Mouse (Mus musculus): ENCODE data around the gene Gprc5b. TPM values are rescaled to one million over a fixed set of nuclear protein-coding genes. Genes with fewer than 3 reads are reported as not detected.
A peak's percentile ranks its signal among the peaks of the same experiment; 100 is the strongest.

The Gprc5b gene
- polyA plus RNA-seq, 1 experiment from 2014 or later, result 7.5 TPM

GRCm38 (mm10) chr7:118942297-118942696 is 52.7 kb downstream of the Gprc5b start:
- Histone ChIP-seq H3K4me1 (0 out of 2 replicates have a peak, but pooled peaks cover 4% of the 10 kb centered on the region), H3K9me3 (replicated peaks) (no peaks in the 10 kb centered on the region), H3K4me2 (no peak overlapping the region), H3K9ac (no peak overlapping the region), H3K27me3 (no peaks in the 10 kb centered on the region), H3K4me3 (replicated peaks) (no peak overlapping the region), H3K27ac (no peak overlapping the region), H3K36me3 (no peaks in the 10 kb centered on the region)
- 79% methylated on average over 3 of the region's 3 CpGs for WGBS
- ATAC-seq (replicated peaks; ENCODE audit: low FRiP score), result no peak

GRCm38 (mm10) chr7:118937469-118938387 is 57.3 kb downstream of the Gprc5b start:
- H3K9me3 ChIP-seq (replicated peaks), result no peaks in the 10 kb centered on the region
- H3K27me3 ChIP-seq, result no peaks in the 10 kb centered on the region

GRCm38 (mm10) chr7:118936844-118937243 is 58.2 kb downstream of the Gprc5b start:
- H3K9ac ChIP-seq, result no peak overlapping the region
- no peaks in the 10 kb centered on the region for H3K27me3 ChIP-seq
- no peaks in the 10 kb centered on the region for H3K36me3 ChIP-seq
- H3K4me1 ChIP-seq, result no peaks in the 10 kb centered on the region
- H3K4me3 ChIP-seq (replicated peaks), result no peak overlapping the region
- H3K27ac ChIP-seq, result no peak overlapping the region
- H3K9me3 ChIP-seq (replicated peaks), result no peaks in the 10 kb centered on the region
- no peak overlapping the region for H3K4me2 ChIP-seq
- 50% methylated on average over 4 of the region's 4 CpGs for WGBS
- ATAC-seq (replicated peaks; ENCODE audit: low FRiP score), result no peak

More at GRCm38 (mm10) chr7:118937469-118938387, 57.3 kb downstream of the Gprc5b start:
- WGBS, result 72% methylated on average over 11 of the region's 11 CpGs
- no peak for ATAC-seq (replicated peaks; ENCODE audit: low FRiP score)
- no peak overlapping the region for H3K9ac ChIP-seq
- no peaks in the 10 kb centered on the region for H3K36me3 ChIP-seq
- H3K4me2 ChIP-seq, result no peak overlapping the region
- no peak overlapping the region for H3K27ac ChIP-seq
- H3K4me1 ChIP-seq, result no peaks in the 10 kb centered on the region
- H3K4me3 ChIP-seq (replicated peaks), result no peak overlapping the region

DNA sequence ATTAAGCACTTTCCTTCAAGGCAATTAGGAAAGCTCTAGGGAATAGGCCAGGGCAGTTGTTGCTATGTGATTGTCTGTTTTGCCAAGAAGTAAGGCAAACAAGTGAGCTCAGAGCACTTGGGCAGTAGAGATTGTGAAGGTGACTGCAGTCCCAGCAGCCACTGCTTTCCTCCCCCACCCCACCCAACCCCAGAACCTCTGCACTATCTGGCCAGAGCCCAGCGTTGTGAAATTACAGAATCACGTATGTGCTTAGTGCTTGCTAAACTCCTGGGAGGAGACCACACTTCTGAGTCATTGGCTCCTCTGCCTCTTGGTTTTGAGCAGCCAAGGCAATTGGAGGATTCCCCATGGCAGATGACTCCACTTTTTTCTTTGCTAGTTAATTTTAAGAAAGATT is 59.7 kb downstream of the Gprc5b start:
- Histone ChIP-seq H3K27ac (no peak overlapping the region), H3K4me3 (replicated peaks) (no peak overlapping the region), H3K36me3 (no peaks in the 10 kb centered on the region), H3K9me3 (replicated peaks) (no peaks in the 10 kb centered on the region), H3K4me2 (no peak overlapping the region), H3K4me1 (no peaks in the 10 kb centered on the region; the same call in 1 of the 2 replicates), H3K9ac (no peak overlapping the region), H3K27me3 (no peaks in the 10 kb centered on the region)
- 77% methylated on average over 2 of the region's 2 CpGs for WGBS
- no peak for ATAC-seq (replicated peaks; ENCODE audit: low FRiP score)

GRCm38 (mm10) chr7:118931502-118932395 is 63.3 kb downstream of the Gprc5b start:
- no peak overlapping the region for H3K27ac ChIP-seq
- H3K36me3 ChIP-seq, result no peaks in the 10 kb centered on the region
- WGBS, result 66% methylated on average over 17 of the region's 17 CpGs
- H3K4me3 ChIP-seq (replicated peaks), result no peak overlapping the region
- peaks cover 12% of the 10 kb centered on the region for H3K4me1 ChIP-seq
- no peaks in the 10 kb centered on the region for H3K27me3 ChIP-seq
- no peak overlapping the region for H3K9ac ChIP-seq
- H3K9me3 ChIP-seq (replicated peaks), result no peaks in the 10 kb centered on the region
- no peak overlapping the region for H3K4me2 ChIP-seq
- no peak for ATAC-seq (replicated peaks; ENCODE audit: low FRiP score)

DNA sequence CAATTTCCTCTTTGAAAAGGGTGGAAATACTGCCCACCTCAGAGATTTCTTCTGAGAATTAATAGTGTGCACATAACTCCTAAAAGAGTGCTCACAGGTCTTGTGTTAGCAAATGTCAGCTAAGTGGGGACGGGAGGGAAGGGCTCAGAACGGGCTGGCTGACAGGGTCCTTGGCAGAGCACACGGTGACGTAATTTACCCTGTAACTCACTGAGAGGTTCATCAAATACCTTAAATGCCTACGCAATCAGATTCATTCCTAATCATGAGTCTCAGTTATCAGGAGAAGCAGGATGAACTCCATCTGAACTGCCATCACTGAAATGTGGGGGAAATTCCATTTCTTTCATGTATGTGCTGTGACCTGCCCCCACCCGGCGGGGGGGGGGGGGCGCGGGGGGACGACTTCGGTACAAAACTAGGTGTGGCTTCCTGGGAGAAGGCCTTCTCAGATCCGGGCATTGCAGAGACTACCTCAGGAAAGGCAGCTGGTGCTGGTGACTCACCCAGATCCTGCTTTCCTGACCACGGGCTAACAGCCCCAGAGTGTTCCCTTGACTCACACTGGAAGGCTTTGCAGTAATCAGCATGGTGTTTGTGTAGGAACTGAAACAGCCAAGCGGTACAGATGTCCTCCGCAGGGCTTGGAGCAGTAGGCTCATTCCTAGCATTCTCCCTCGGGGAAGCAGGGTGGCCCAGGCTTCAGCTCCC is 65.3 kb downstream of the Gprc5b start:
- H3K4me1 ChIP-seq, result peaks cover 12% of the 10 kb centered on the region
- H3K4me2 ChIP-seq, result peak overlapping the region; percentile 33; the same call in 1 of the 2 replicates
- 27% methylated on average over 16 of the region's 16 CpGs for WGBS
- H3K36me3 ChIP-seq, result no peaks in the 10 kb centered on the region
- no peaks in the 10 kb centered on the region for H3K9me3 ChIP-seq (replicated peaks)
- H3K27ac ChIP-seq, result peak overlapping the region; percentile 48
- no peak overlapping the region for H3K9ac ChIP-seq
- no peak overlapping the region for H3K4me3 ChIP-seq (replicated peaks)
- H3K27me3 ChIP-seq, result no peaks in the 10 kb centered on the region
- ATAC-seq (replicated peaks; ENCODE audit: low FRiP score), result peak; percentile 52; the same call in 1 of the 2 replicates

- H3K27ac ChIP-seq, result no peak overlapping the region
- 74% methylated on average over 8 of the region's 8 CpGs for WGBS
- ATAC-seq (replicated peaks; ENCODE audit: low FRiP score), result no peak
Observed at GRCm38 (mm10) chr7:118928916-118929315, 66.1 kb downstream of the Gprc5b start.

DNA sequence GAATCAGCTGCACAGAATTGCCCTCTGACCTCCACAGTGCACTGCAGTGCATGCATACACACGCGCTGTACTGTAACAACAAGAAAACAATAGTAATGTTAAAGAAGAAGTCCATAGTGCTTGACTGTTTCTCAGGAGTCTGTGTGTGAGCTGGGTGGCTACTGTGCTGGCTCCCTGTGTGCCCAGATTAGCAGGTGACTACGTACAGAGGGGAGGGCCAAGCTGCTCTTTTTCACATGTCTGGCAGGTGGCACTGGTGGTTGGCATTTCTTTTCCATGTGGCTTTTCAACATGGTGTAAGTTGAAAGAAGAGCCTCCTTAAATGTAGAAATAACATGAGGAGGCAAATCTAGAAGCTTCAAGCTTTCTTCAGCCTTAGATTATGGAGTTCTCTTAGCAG is 66.7 kb downstream of the Gprc5b start:
- no peaks in the 10 kb centered on the region for H3K9me3 ChIP-seq (replicated peaks)
- H3K36me3 ChIP-seq, result no peaks in the 10 kb centered on the region
- no peak overlapping the region for H3K4me2 ChIP-seq
- 91% methylated on average over 3 of the region's 3 CpGs for WGBS
- no peaks in the 10 kb centered on the region for H3K27me3 ChIP-seq
- H3K9ac ChIP-seq, result no peak overlapping the region
- H3K4me3 ChIP-seq (replicated peaks), result no peak overlapping the region
- no peak for ATAC-seq (replicated peaks; ENCODE audit: low FRiP score)
- H3K4me1 ChIP-seq, result peaks cover 12% of the 10 kb centered on the region
- no peak overlapping the region for H3K27ac ChIP-seq

More at GRCm38 (mm10) chr7:118928916-118929315, 66.1 kb downstream of the Gprc5b start:
- no peaks in the 10 kb centered on the region for H3K9me3 ChIP-seq (replicated peaks)
- no peaks in the 10 kb centered on the region for H3K36me3 ChIP-seq
- H3K4me2 ChIP-seq, result no peak overlapping the region
- H3K4me3 ChIP-seq (replicated peaks), result no peak overlapping the region
- peaks cover 12% of the 10 kb centered on the region for H3K4me1 ChIP-seq
- H3K27me3 ChIP-seq, result no peaks in the 10 kb centered on the region
- no peak overlapping the region for H3K9ac ChIP-seq

GRCm38 (mm10) chr7:118927279-118927678 is 67.7 kb downstream of the Gprc5b start:
- no peak overlapping the region for H3K4me2 ChIP-seq
- H3K36me3 ChIP-seq, result no peaks in the 10 kb centered on the region
- H3K4me1 ChIP-seq, result peaks cover 12% of the 10 kb centered on the region
- H3K27ac ChIP-seq, result no peak overlapping the region
- no peaks in the 10 kb centered on the region for H3K9me3 ChIP-seq (replicated peaks)
- 88% methylated on average over 2 of the region's 2 CpGs for WGBS
- ATAC-seq (replicated peaks; ENCODE audit: low FRiP score), result no peak
- H3K9ac ChIP-seq, result no peak overlapping the region
- H3K27me3 ChIP-seq, result no peaks in the 10 kb centered on the region
- no peak overlapping the region for H3K4me3 ChIP-seq (replicated peaks)

DNA sequence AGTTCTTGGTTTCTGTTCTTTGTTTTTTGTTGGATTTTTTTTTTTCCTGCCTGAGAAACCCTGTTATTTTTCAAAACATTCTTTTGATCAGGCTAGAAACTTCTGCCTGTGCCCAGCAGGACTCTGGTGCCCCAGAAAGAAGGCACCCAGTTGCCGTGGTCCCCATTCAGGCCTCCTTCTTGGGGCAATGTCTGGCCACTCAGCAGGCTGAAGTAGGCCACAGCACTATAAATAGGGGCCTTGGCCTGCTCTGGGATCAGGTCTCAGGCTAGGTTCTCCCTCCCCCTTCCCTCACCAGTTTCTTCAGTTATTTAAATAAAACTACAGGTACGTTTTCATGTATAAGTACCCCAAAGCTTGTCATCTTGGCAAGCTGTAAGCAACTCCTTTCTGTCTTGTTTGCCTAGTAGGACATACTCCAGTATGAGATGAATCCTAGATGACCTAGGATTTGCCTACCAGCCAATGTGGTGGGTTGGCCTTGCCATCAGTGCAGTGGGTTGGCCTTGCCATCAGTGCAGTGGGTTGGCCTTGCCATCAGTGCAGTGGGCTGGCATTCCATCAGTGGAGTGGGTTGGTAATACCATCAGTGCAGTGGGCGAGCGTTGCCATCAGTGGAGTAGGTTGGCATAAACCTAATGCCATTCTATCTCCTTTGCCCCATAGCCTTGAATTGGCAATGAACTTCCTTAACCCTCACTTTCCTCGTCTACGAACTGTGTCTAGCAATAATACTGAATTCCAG is 68.3 kb downstream of the Gprc5b start:
- Histone ChIP-seq H3K4me3 (replicated peaks) (no peak overlapping the region), H3K36me3 (no peaks in the 10 kb centered on the region), H3K27ac (no peak overlapping the region), H3K9ac (no peak overlapping the region), H3K27me3 (no peaks in the 10 kb centered on the region), H3K4me1 (peaks cover 12% of the 10 kb centered on the region), H3K9me3 (replicated peaks) (no peaks in the 10 kb centered on the region), H3K4me2 (no peak overlapping the region)
- ATAC-seq (replicated peaks; ENCODE audit: low FRiP score), result no peak
- 85% methylated on average over 6 of the region's 6 CpGs for WGBS

GRCm38 (mm10) chr7:118925547-118925946 is 69.5 kb downstream of the Gprc5b start:
- no peak for ATAC-seq (replicated peaks; ENCODE audit: low FRiP score)
- no peak overlapping the region for H3K4me3 ChIP-seq (replicated peaks)
- H3K9ac ChIP-seq, result no peak overlapping the region
- no peak overlapping the region for H3K27ac ChIP-seq
- H3K4me2 ChIP-seq, result no peak overlapping the region
- no peaks in the 10 kb centered on the region for H3K9me3 ChIP-seq (replicated peaks)
- WGBS, result 77% methylated on average over 3 of the region's 3 CpGs
- no peaks in the 10 kb centered on the region for H3K27me3 ChIP-seq
- H3K36me3 ChIP-seq, result no peaks in the 10 kb centered on the region
- peaks cover 12% of the 10 kb centered on the region for H3K4me1 ChIP-seq
